Mouse (Mus musculus) hindbrain, embryonic 11.5 days (tissue): ENCODE measurements around the gene Grm7. TPM values are rescaled to one million over a fixed set of nuclear protein-coding genes. Genes with fewer than 3 reads are reported as not detected.

ENCODE experiments used
- ATAC-seq: fragments of 200-750 bp; cut with Nextera tagmentation; 2 replicates; pipeline ENCODE4 v1.8.0; 2017; ENCODE audit warnings: mild to moderate bottlenecking, moderate TSS enrichment, moderate library complexity; ENCODE audit not compliant: low FRiP score
- DNase-seq: peaks from one replicate; pipeline ENCODE4 v3.0.0-alpha.2; 2015; ENCODE audit warnings: low spot score
- H3K27ac ChIP-seq: fragments of 300-500 bp; sonication (generic); 2 replicates; pipeline ENCODE4 v1.5.1; 2014; ENCODE audit warnings: mild to moderate bottlenecking, low read depth, low read length
- H3K27me3 ChIP-seq: fragments of 300-500 bp; sonication (generic); 2 replicates; pipeline ENCODE4 v1.6.1; 2014; ENCODE audit warnings: mild to moderate bottlenecking, low read length, moderate library complexity, mixed read lengths; ENCODE audit not compliant: control insufficient read depth, insufficient read depth
- H3K36me3 ChIP-seq: fragments of 300-500 bp; sonication (generic); 2 replicates; pipeline ENCODE4 v1.6.1; 2014; ENCODE audit warnings: mild to moderate bottlenecking, low read length, moderate library complexity, mixed read lengths; ENCODE audit not compliant: control insufficient read depth, insufficient read depth
- H3K4me1 ChIP-seq: fragments of 300-500 bp; sonication (generic); replicated peaks from 2 replicates; pipeline ENCODE4 v1.6.1; 2014; ENCODE audit warnings: low read length, mixed read lengths; ENCODE audit not compliant: control insufficient read depth, insufficient read depth
- H3K4me2 ChIP-seq: fragments of 300-500 bp; sonication (generic); replicated peaks from 2 replicates; pipeline ENCODE4 v1.6.1; 2014; ENCODE audit warnings: mild to moderate bottlenecking, low read depth, low read length
- H3K4me3 ChIP-seq: fragments of 300-500 bp; sonication (generic); 2 replicates; pipeline ENCODE4 v1.5.1; 2014; ENCODE audit warnings: low read depth, low read length
- H3K9ac ChIP-seq: fragments of 300-500 bp; sonication (generic); 2 replicates; pipeline ENCODE4 v1.6.1; 2014; ENCODE audit warnings: low read depth, low read length
- H3K9me3 ChIP-seq: fragments of 300-500 bp; sonication (generic); 2 replicates; pipeline ENCODE4 v1.6.1; 2016; ENCODE audit warnings: low read length; ENCODE audit not compliant: control insufficient read depth
- WGBS: fragments of 180-500 bp; shearing (Covaris S2); extraction: QIAGEN DNeasy Blood & Tissue Kit; methylation state at CpG from one replicate; pipeline ENCODE4 v1.1.7; 2014; 5-methylcytosine and 5-hydroxymethylcytosine counted together
- polyA plus RNA-seq: library from polyadenylated mRNA; unstranded; fragments of >200 nt; fragmentation: Nextera tagmentation; extraction: Ambion mirVana; gene quantifications from 2 replicates; pipeline ENCODE4 v1.2.1, GENCODE M21; 2014

Gene Grm7
- polyA plus RNA-seq, 1 experiment from 2014 or later = 0.69 TPM

- Histone ChIP-seq H3K9ac (no peak overlapping the region), H3K27me3 (no peaks in the 10 kb centered on the region), H3K4me3 (no peak overlapping the region), H3K4me1 (no peaks in the 10 kb centered on the region), H3K4me2 (no peak overlapping the region), H3K9me3 (no peaks in the 10 kb centered on the region), H3K27ac (no peak overlapping the region), H3K36me3 (no peaks in the 10 kb centered on the region)
- DNase-seq = no peak
- ATAC-seq = no peak
These were observed 403.9 kb downstream of the Grm7 start for GRCm38 (mm10) chr6:111049247-111049646.

DNA sequence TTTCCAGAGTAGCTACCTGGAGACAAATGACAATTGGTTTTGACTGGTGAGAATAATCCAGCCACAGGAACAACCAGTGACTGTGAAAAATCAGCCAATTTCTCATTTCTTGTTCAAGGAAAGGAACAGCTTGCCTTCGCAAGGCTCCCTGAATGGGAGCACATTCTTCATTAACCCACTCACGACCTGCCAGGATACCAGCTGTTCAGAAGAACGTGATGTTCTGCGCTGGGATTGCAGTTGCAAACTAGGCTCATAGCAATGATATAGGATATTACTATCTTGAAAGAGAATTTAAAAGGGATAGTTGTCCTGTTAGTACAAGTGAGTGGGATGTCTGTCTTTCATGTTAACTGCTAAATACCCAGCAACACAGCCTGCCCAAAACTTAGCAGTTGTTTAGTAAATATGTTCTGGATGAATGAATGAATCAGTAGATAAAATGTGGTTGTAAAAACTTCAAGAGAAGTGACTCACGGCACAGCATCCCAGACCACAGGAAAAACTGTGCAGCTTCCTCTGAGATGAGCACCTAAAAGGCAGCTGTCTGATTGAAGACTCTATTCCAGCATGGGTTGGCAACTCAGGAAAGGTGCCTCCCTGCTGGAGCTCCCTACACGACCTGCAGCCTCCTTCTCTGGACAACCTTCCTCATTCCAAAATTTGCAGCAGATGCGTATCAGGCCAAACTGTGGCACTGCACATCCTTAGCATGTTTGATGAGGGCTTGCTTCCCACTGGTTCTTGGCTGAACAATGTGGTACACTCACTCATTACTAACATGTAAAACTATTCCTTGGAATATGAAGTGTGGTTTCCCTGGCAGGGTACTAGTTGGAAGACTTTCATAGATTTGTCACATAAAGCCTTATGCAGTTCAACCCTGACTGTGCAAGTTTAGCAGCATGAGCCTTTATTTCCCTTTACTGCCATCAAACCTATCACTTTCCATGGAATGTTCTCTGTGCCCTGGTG lies 408.9 kb downstream of the Grm7 start:
- H3K36me3 ChIP-seq = no peaks in the 10 kb centered on the region
- ATAC-seq (no peak), DNase-seq (no peak)
- H3K4me2 ChIP-seq = no peak overlapping the region
- H3K27me3 ChIP-seq = no peaks in the 10 kb centered on the region
- 77% methylated on average over 7 of the region's 7 CpGs for WGBS
- no peak overlapping the region for H3K9ac ChIP-seq
- H3K4me1 ChIP-seq = no peaks in the 10 kb centered on the region
- H3K9me3 ChIP-seq = no peaks in the 10 kb centered on the region
- no peak overlapping the region for H3K27ac ChIP-seq
- no peak overlapping the region for H3K4me3 ChIP-seq

- DNase-seq = no peak
- H3K36me3 ChIP-seq = no peaks in the 10 kb centered on the region
These were observed 412.4 kb downstream of the Grm7 start for GRCm38 (mm10) chr6:111057798-111058197.

GRCm38 (mm10) chr6:111060004-111060403 lies 414.6 kb downstream of the Grm7 start:
- WGBS = 84% methylated on average over 4 of the region's 4 CpGs
- Histone ChIP-seq H3K4me1 (no peaks in the 10 kb centered on the region), H3K4me3 (no peak overlapping the region), H3K9ac (no peak overlapping the region), H3K9me3 (no peaks in the 10 kb centered on the region), H3K27ac (no peak overlapping the region), H3K27me3 (no peaks in the 10 kb centered on the region), H3K36me3 (no peaks in the 10 kb centered on the region), H3K4me2 (no peak overlapping the region)
- ATAC-seq (no peak), DNase-seq (no peak)

More at GRCm38 (mm10) chr6:111057798-111058197, 412.4 kb downstream of the Grm7 start:
- no peak overlapping the region for H3K9ac ChIP-seq
- H3K27me3 ChIP-seq = no peaks in the 10 kb centered on the region
- no peak overlapping the region for H3K4me2 ChIP-seq
- H3K4me1 ChIP-seq = no peaks in the 10 kb centered on the region
- H3K27ac ChIP-seq = no peak overlapping the region
- ATAC-seq = no peak
- H3K9me3 ChIP-seq = no peaks in the 10 kb centered on the region
- WGBS = 81% methylated on average over 3 of the region's 3 CpGs
- H3K4me3 ChIP-seq = no peak overlapping the region

GRCm38 (mm10) chr6:111084569-111084968 lies 439.2 kb downstream of the Grm7 start:
- Histone ChIP-seq H3K9me3 (no peaks in the 10 kb centered on the region), H3K4me1 (no peaks in the 10 kb centered on the region), H3K4me2 (no peak overlapping the region), H3K27me3 (no peaks in the 10 kb centered on the region), H3K27ac (no peak overlapping the region), H3K36me3 (no peaks in the 10 kb centered on the region), H3K9ac (no peak overlapping the region), H3K4me3 (no peak overlapping the region)
- 83% methylated on average over 3 of the region's 3 CpGs for WGBS
- ATAC-seq (no peak), DNase-seq (no peak)

DNA sequence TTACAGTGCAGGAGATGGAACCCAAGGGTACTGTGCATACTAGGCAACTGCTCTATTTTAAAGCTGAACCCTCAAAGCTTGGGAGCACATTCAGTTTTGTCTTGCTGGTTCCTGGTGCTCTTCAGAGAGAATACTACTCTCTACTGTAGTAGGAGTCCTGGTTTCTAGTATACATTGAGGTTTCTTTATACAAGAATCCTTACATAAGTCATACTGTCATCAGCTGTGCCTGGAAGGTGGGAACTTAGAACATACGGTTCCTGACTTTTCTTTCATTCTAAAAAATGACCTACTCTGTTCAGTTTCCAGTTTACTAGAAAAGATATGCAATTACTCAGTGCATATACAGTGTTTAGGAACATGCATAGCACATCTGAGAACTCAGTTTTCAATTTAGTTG lies 449.4 kb downstream of the Grm7 start:
- Histone ChIP-seq H3K9me3 (no peaks in the 10 kb centered on the region), H3K9ac (no peak overlapping the region), H3K36me3 (no peaks in the 10 kb centered on the region), H3K27ac (no peak overlapping the region), H3K4me2 (no peak overlapping the region), H3K4me3 (no peak overlapping the region), H3K27me3 (no peaks in the 10 kb centered on the region), H3K4me1 (no peaks in the 10 kb centered on the region)
- ATAC-seq (no peak), DNase-seq (no peak)
- WGBS = 88% methylated on average over 1 of the region's 1 CpGs

GRCm38 (mm10) chr6:111105485-111105884 lies 460.1 kb downstream of the Grm7 start:
- Histone ChIP-seq H3K9ac (no peak overlapping the region), H3K4me3 (no peak overlapping the region), H3K36me3 (no peaks in the 10 kb centered on the region), H3K27me3 (no peaks in the 10 kb centered on the region), H3K9me3 (no peaks in the 10 kb centered on the region), H3K4me1 (no peaks in the 10 kb centered on the region), H3K27ac (no peak overlapping the region), H3K4me2 (no peak overlapping the region)
- WGBS = 68% methylated on average over 1 of the region's 1 CpGs
- DNase-seq (no peak), ATAC-seq (no peak)

DNA sequence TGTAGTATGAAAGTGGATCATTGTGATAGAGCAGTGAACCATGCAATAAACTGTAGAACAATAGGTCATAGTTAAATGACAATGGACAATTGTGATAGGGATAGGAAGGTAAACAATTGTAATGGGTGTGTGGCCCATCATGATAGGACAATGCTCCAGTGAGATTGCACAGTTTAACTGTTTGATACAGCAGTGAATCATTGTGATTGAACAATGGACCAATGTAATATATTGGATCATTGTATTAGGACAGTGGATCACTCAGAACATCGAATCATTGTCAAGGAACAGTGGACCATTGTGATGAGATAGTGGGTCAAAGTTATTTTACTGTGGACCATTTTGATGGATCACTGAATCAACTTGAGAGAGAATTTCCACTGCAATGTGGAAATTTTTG lies 515.7 kb downstream of the Grm7 start:
- 86% methylated on average over 1 of the region's 1 CpGs for WGBS
- H3K4me1 ChIP-seq = no peaks in the 10 kb centered on the region
- no peak overlapping the region for H3K4me3 ChIP-seq
- H3K9ac ChIP-seq = no peak overlapping the region
- DNase-seq (no peak), ATAC-seq (no peak)
- no peaks in the 10 kb centered on the region for H3K27me3 ChIP-seq
- no peak overlapping the region for H3K27ac ChIP-seq
- H3K36me3 ChIP-seq = no peaks in the 10 kb centered on the region
- H3K9me3 ChIP-seq = no peaks in the 10 kb centered on the region
- no peak overlapping the region for H3K4me2 ChIP-seq

GRCm38 (mm10) chr6:111195333-111195732 lies 550.0 kb downstream of the Grm7 start:
- WGBS = 91% methylated on average over 3 of the region's 3 CpGs
- H3K27me3 ChIP-seq = no peaks in the 10 kb centered on the region
- no peak overlapping the region for H3K4me3 ChIP-seq
- H3K36me3 ChIP-seq = no peaks in the 10 kb centered on the region
- no peak for ATAC-seq
- no peak overlapping the region for H3K27ac ChIP-seq
- no peak for DNase-seq
- H3K4me1 ChIP-seq = no peaks in the 10 kb centered on the region
- no peak overlapping the region for H3K4me2 ChIP-seq
- H3K9me3 ChIP-seq = no peaks in the 10 kb centered on the region
- no peak overlapping the region for H3K9ac ChIP-seq
